Mouse (Mus musculus): ENCODE results near the gene Apol6.

- no peak for TF ChIP-seq E2F4 (IDR thresholded peaks at IDR 0.05; ENCODE audit: insufficient read depth)
- no peak for TF ChIP-seq POLR2A (IDR thresholded peaks at IDR 0.05; ENCODE audit: insufficient read length, low read depth)
- no peak for TF ChIP-seq POLR2AphosphoS2 (IDR thresholded peaks at IDR 0.05; ENCODE audit: insufficient read length, low read depth)
Measured at GRCm38 (mm10) chr15:77003868-77004215, 40.7 kb upstream of the Apol6 start.

Data from myocyte (in vitro differentiated cells).